Mouse (Mus musculus) testis, postnatal 14 days (tissue): ENCODE measurements around the gene Smug1.

Experiments
- DNase-seq: peaks from one replicate; pipeline ENCODE4 v3.0.0; 2021; ENCODE audit warnings: low spot score

Gene Smug1

GRCm38 (mm10) chr15:103145635-103146299, 21.1 kb downstream of the Smug1 start:
- DNase-seq = no peak

GRCm38 (mm10) chr15:103144176-103144575, 22.7 kb downstream of the Smug1 start:
- DNase-seq = no peak

GRCm38 (mm10) chr15:103135431-103135947, 31.4 kb downstream of the Smug1 start:
- no peak for DNase-seq

- DNase-seq = no peak
Measured at GRCm38 (mm10) chr15:103134277-103135086, 32.4 kb downstream of the Smug1 start.

GRCm38 (mm10) chr15:103133761-103134160, 33.1 kb downstream of the Smug1 start:
- peak; percentile 29 for DNase-seq

GRCm38 (mm10) chr15:103130729-103131128, 36.2 kb downstream of the Smug1 start:
- DNase-seq = no peak

- no peak for DNase-seq
Measured at GRCm38 (mm10) chr15:103129289-103129688, 37.6 kb downstream of the Smug1 start.

- no peak for DNase-seq
Measured at GRCm38 (mm10) chr15:103128056-103128833, 38.6 kb downstream of the Smug1 start.

- DNase-seq = no peak
Measured at GRCm38 (mm10) chr15:103125982-103126381, 40.9 kb downstream of the Smug1 start.

- no peak for DNase-seq
Measured at GRCm38 (mm10) chr15:103124254-103124653, 42.6 kb downstream of the Smug1 start.

GRCm38 (mm10) chr15:103123343-103123742, 43.5 kb downstream of the Smug1 start:
- DNase-seq = no peak

- no peak for DNase-seq
Measured at GRCm38 (mm10) chr15:103122372-103122771, 44.5 kb downstream of the Smug1 start.

- no peak for DNase-seq
Measured at GRCm38 (mm10) chr15:103121416-103121815, 45.5 kb downstream of the Smug1 start.

- no peak for DNase-seq
Measured at GRCm38 (mm10) chr15:103120594-103120993, 46.3 kb downstream of the Smug1 start.

GRCm38 (mm10) chr15:103115726-103116125, 51.2 kb downstream of the Smug1 start:
- DNase-seq = no peak

GRCm38 (mm10) chr15:103115256-103115655, 51.6 kb downstream of the Smug1 start:
- no peak for DNase-seq

GRCm38 (mm10) chr15:103113077-103113476, 53.8 kb downstream of the Smug1 start:
- DNase-seq = no peak

- DNase-seq = no peak
Measured at GRCm38 (mm10) chr15:103112309-103112708, 54.6 kb downstream of the Smug1 start.

GRCm38 (mm10) chr15:103109940-103110339, 57.0 kb downstream of the Smug1 start:
- DNase-seq = no peak

- DNase-seq = no peak
Measured at GRCm38 (mm10) chr15:103108066-103108676, 58.7 kb downstream of the Smug1 start.

- DNase-seq = no peak
Measured at GRCm38 (mm10) chr15:103106201-103106600, 60.7 kb downstream of the Smug1 start.
